Mouse (Mus musculus): ENCODE measurements around the gene Stmn1. TPM values are rescaled to one million over a fixed set of nuclear protein-coding genes. Genes with fewer than 3 reads are reported as not detected.

Stmn1 gene
- 1,829 and 1,880 TPM in 2 replicates for polyA plus RNA-seq (2014; fragmentation: Nextera tagmentation; extraction: Ambion mirVana)

GRCm38 (mm10) chr4:134468215-134468575 is at the start of gene Stmn1:
Gene Stmn1, plus strand, starts transcription at chr4:134468320.
- Histone ChIP-seq H3K27me3 (ENCODE audit: control insufficient read depth, insufficient read depth, low read length) (no peaks in the 10 kb centered on the region), H3K27ac (ENCODE audit: low read depth, low read length) (peak within 1 kb of the TSS; percentile 96), H3K9me3 (ENCODE audit: control insufficient read depth, low read length) (no peaks in the 10 kb centered on the region), H3K4me2 (replicated peaks; ENCODE audit: low read depth, low read length) (peak within 1 kb of the TSS; percentile 72), H3K36me3 (ENCODE audit: control insufficient read depth, insufficient read depth, low read length) (peaks cover 25% of the 10 kb centered on the region), H3K4me1 (ENCODE audit: control insufficient read depth, insufficient read depth, low read length) (peaks cover 7% of the 10 kb centered on the region; the same call in 1 of the 2 replicates), H3K9ac (ENCODE audit: low read depth, low read length) (peak within 1 kb of the TSS; percentile 96), H3K4me3 (ENCODE audit: low read length) (peak within 1 kb of the TSS; percentile 92)
- ATAC-seq (ENCODE audit: low FRiP score, low TSS enrichment): peak; percentile 96
- WGBS: under 1% methylated on average over 31 of the region's 31 CpGs

GRCm38 (mm10) chr4:134421971-134422370 is 46.1 kb upstream of the Stmn1 start:
- no peak overlapping the region for H3K27ac ChIP-seq (ENCODE audit: low read depth, low read length)
- WGBS: 63% methylated on average over 11 of the region's 11 CpGs
- H3K4me3 ChIP-seq (ENCODE audit: low read length): no peak overlapping the region
- H3K9me3 ChIP-seq (ENCODE audit: control insufficient read depth, low read length): no peaks in the 10 kb centered on the region
- no peak for ATAC-seq (ENCODE audit: low FRiP score, low TSS enrichment)
- H3K4me1 ChIP-seq (ENCODE audit: control insufficient read depth, insufficient read depth, low read length): no peaks in the 10 kb centered on the region
- H3K27me3 ChIP-seq (ENCODE audit: control insufficient read depth, insufficient read depth, low read length): no peaks in the 10 kb centered on the region
- H3K36me3 ChIP-seq (ENCODE audit: control insufficient read depth, insufficient read depth, low read length): 0 out of 2 replicates have a peak, but pooled peaks cover 5% of the 10 kb centered on the region
- H3K9ac ChIP-seq (ENCODE audit: low read depth, low read length): no peak overlapping the region; the same call in 1 of the 2 replicates
- no peak overlapping the region for H3K4me2 ChIP-seq (replicated peaks; ENCODE audit: low read depth, low read length)

GRCm38 (mm10) chr4:134423949-134424348 is 44.2 kb upstream of the Stmn1 start:
- WGBS: 92% methylated on average over 7 of the region's 7 CpGs
- no peak overlapping the region for H3K27ac ChIP-seq (ENCODE audit: low read depth, low read length)
- H3K4me2 ChIP-seq (replicated peaks; ENCODE audit: low read depth, low read length): no peak overlapping the region
- H3K4me3 ChIP-seq (ENCODE audit: low read length): no peak overlapping the region
- H3K36me3 ChIP-seq (ENCODE audit: control insufficient read depth, insufficient read depth, low read length): 0 out of 2 replicates have a peak, but pooled peaks cover 3% of the 10 kb centered on the region
- H3K4me1 ChIP-seq (ENCODE audit: control insufficient read depth, insufficient read depth, low read length): no peaks in the 10 kb centered on the region
- H3K9ac ChIP-seq (ENCODE audit: low read depth, low read length): no peak overlapping the region
- H3K9me3 ChIP-seq (ENCODE audit: control insufficient read depth, low read length): no peaks in the 10 kb centered on the region
- no peaks in the 10 kb centered on the region for H3K27me3 ChIP-seq (ENCODE audit: control insufficient read depth, insufficient read depth, low read length)
- ATAC-seq (ENCODE audit: low FRiP score, low TSS enrichment): no peak

GRCm38 (mm10) chr4:134425088-134425487 is 43.0 kb upstream of the Stmn1 start:
- WGBS: 75% methylated on average over 7 of the region's 7 CpGs
- Histone ChIP-seq H3K27me3 (ENCODE audit: control insufficient read depth, insufficient read depth, low read length) (no peaks in the 10 kb centered on the region), H3K36me3 (ENCODE audit: control insufficient read depth, insufficient read depth, low read length) (0 out of 2 replicates have a peak, but pooled peaks cover 3% of the 10 kb centered on the region), H3K9me3 (ENCODE audit: control insufficient read depth, low read length) (no peaks in the 10 kb centered on the region), H3K27ac (ENCODE audit: low read depth, low read length) (no peak overlapping the region), H3K4me3 (ENCODE audit: low read length) (no peak overlapping the region), H3K9ac (ENCODE audit: low read depth, low read length) (no peak overlapping the region), H3K4me2 (replicated peaks; ENCODE audit: low read depth, low read length) (no peak overlapping the region), H3K4me1 (ENCODE audit: control insufficient read depth, insufficient read depth, low read length) (no peaks in the 10 kb centered on the region)
- no peak for ATAC-seq (ENCODE audit: low FRiP score, low TSS enrichment)

- no peaks in the 10 kb centered on the region for H3K27me3 ChIP-seq (ENCODE audit: control insufficient read depth, insufficient read depth, low read length)
- H3K4me2 ChIP-seq (replicated peaks; ENCODE audit: low read depth, low read length): peak overlapping the region; percentile 13; the same call in 1 of the 2 replicates
- H3K36me3 ChIP-seq (ENCODE audit: control insufficient read depth, insufficient read depth, low read length): no peaks in the 10 kb centered on the region
- peak; percentile 77 for ATAC-seq (ENCODE audit: low FRiP score, low TSS enrichment)
- peak overlapping the region; percentile 14; the same call in 1 of the 2 replicates for H3K9ac ChIP-seq (ENCODE audit: low read depth, low read length)
- H3K9me3 ChIP-seq (ENCODE audit: control insufficient read depth, low read length): no peaks in the 10 kb centered on the region
- H3K4me1 ChIP-seq (ENCODE audit: control insufficient read depth, insufficient read depth, low read length): peaks cover 8% of the 10 kb centered on the region; the same call in 1 of the 2 replicates
- H3K27ac ChIP-seq (ENCODE audit: low read depth, low read length): peak overlapping the region; percentile 66
- no peak overlapping the region for H3K4me3 ChIP-seq (ENCODE audit: low read length)
- 22% methylated on average over 23 of the region's 23 CpGs for WGBS
Measured at GRCm38 (mm10) chr4:134430381-134431004, 37.6 kb upstream of the Stmn1 start.

GRCm38 (mm10) chr4:134432686-134433360 is 35.3 kb upstream of the Stmn1 start:
- no peak for ATAC-seq (ENCODE audit: low FRiP score, low TSS enrichment)
- Histone ChIP-seq H3K27me3 (ENCODE audit: control insufficient read depth, insufficient read depth, low read length) (no peaks in the 10 kb centered on the region), H3K9me3 (ENCODE audit: control insufficient read depth, low read length) (no peaks in the 10 kb centered on the region), H3K27ac (ENCODE audit: low read depth, low read length) (no peak overlapping the region), H3K9ac (ENCODE audit: low read depth, low read length) (no peak overlapping the region), H3K4me2 (replicated peaks; ENCODE audit: low read depth, low read length) (no peak overlapping the region), H3K4me1 (ENCODE audit: control insufficient read depth, insufficient read depth, low read length) (peaks cover 8% of the 10 kb centered on the region; the same call in 1 of the 2 replicates), H3K4me3 (ENCODE audit: low read length) (no peak overlapping the region), H3K36me3 (ENCODE audit: control insufficient read depth, insufficient read depth, low read length) (no peaks in the 10 kb centered on the region)
- WGBS: 85% methylated on average over 15 of the region's 15 CpGs

GRCm38 (mm10) chr4:134436185-134436584 is 31.9 kb upstream of the Stmn1 start:
- WGBS: 22% methylated on average over 7 of the region's 7 CpGs
- no peak overlapping the region for H3K27ac ChIP-seq (ENCODE audit: low read depth, low read length)
- no peak for ATAC-seq (ENCODE audit: low FRiP score, low TSS enrichment)
- no peaks in the 10 kb centered on the region for H3K9me3 ChIP-seq (ENCODE audit: control insufficient read depth, low read length)
- no peaks in the 10 kb centered on the region for H3K27me3 ChIP-seq (ENCODE audit: control insufficient read depth, insufficient read depth, low read length)
- no peaks in the 10 kb centered on the region for H3K4me1 ChIP-seq (ENCODE audit: control insufficient read depth, insufficient read depth, low read length)
- H3K4me2 ChIP-seq (replicated peaks; ENCODE audit: low read depth, low read length): no peak overlapping the region
- no peaks in the 10 kb centered on the region for H3K36me3 ChIP-seq (ENCODE audit: control insufficient read depth, insufficient read depth, low read length)
- H3K9ac ChIP-seq (ENCODE audit: low read depth, low read length): no peak overlapping the region
- H3K4me3 ChIP-seq (ENCODE audit: low read length): no peak overlapping the region

GRCm38 (mm10) chr4:134436659-134437058 is 31.5 kb upstream of the Stmn1 start:
- Histone ChIP-seq H3K4me1 (ENCODE audit: control insufficient read depth, insufficient read depth, low read length) (no peaks in the 10 kb centered on the region), H3K9me3 (ENCODE audit: control insufficient read depth, low read length) (no peaks in the 10 kb centered on the region), H3K36me3 (ENCODE audit: control insufficient read depth, insufficient read depth, low read length) (no peaks in the 10 kb centered on the region), H3K9ac (ENCODE audit: low read depth, low read length) (no peak overlapping the region), H3K27me3 (ENCODE audit: control insufficient read depth, insufficient read depth, low read length) (no peaks in the 10 kb centered on the region), H3K4me3 (ENCODE audit: low read length) (no peak overlapping the region), H3K27ac (ENCODE audit: low read depth, low read length) (no peak overlapping the region), H3K4me2 (replicated peaks; ENCODE audit: low read depth, low read length) (no peak overlapping the region)
- ATAC-seq (ENCODE audit: low FRiP score, low TSS enrichment): no peak
- 55% methylated on average over 10 of the region's 10 CpGs for whole genome bisulfite sequencing

- Histone ChIP-seq H3K4me1 (ENCODE audit: control insufficient read depth, insufficient read depth, low read length) (no peaks in the 10 kb centered on the region), H3K27ac (ENCODE audit: low read depth, low read length) (no peak overlapping the region), H3K9me3 (ENCODE audit: control insufficient read depth, low read length) (no peaks in the 10 kb centered on the region; the same call in 1 of the 2 replicates)
Measured at GRCm38 (mm10) chr4:134439119-134439518, 29.0 kb upstream of the Stmn1 start.

More at GRCm38 (mm10) chr4:134439119-134439518, 29.0 kb upstream of the Stmn1 start:
- no peak overlapping the region for H3K9ac ChIP-seq (ENCODE audit: low read depth, low read length)
- no peak for ATAC-seq (ENCODE audit: low FRiP score, low TSS enrichment)
- no peaks in the 10 kb centered on the region for H3K36me3 ChIP-seq (ENCODE audit: control insufficient read depth, insufficient read depth, low read length)
- no peaks in the 10 kb centered on the region for H3K27me3 ChIP-seq (ENCODE audit: control insufficient read depth, insufficient read depth, low read length)
- WGBS: 52% methylated on average over 3 of the region's 3 CpGs
- H3K4me3 ChIP-seq (ENCODE audit: low read length): no peak overlapping the region
- no peak overlapping the region for H3K4me2 ChIP-seq (replicated peaks; ENCODE audit: low read depth, low read length)

Data from kidney, embryonic 14.5 days (tissue).